8 mouse cellular contexts compared by ENCODE assay signal in genomic region chr15:102920619-102921018, GRCm38 (mm10). TPM values are rescaled to one million over a fixed set of nuclear protein-coding genes. Genes with fewer than 3 reads are reported as not detected.
DNase-seq lines count a peak whose midpoint lies in the region; ATAC-seq and TF ChIP-seq lines count a peak whose summit lies in the region.

No protein-coding gene starts in this region.

- no peaks in the 10 kb centered on the region for H3K9me3 ChIP-seq in embryonic facial prominence, embryonic 11.5 days (replicated peaks; ENCODE audit: control insufficient read depth, low read length)
- no peaks in the 10 kb centered on the region for H3K9me3 ChIP-seq in heart, embryonic 11.5 days (replicated peaks; ENCODE audit: control insufficient read depth, low read length)
- no peaks in the 10 kb centered on the region for H3K9me3 ChIP-seq in kidney, embryonic 14.5 days (ENCODE audit: control insufficient read depth, low read length)
- no peaks in the 10 kb centered on the region for H3K9me3 ChIP-seq in midbrain, embryonic 13.5 days

- CTCF ChIA-PET in Patski (lab: Charles Lee), result no interaction called here

- under 1% methylated on average over 18 of the region's 20 CpGs for WGBS in embryonic facial prominence, embryonic 11.5 days
- 2% methylated on average over 20 of the region's 20 CpGs for WGBS in heart, embryonic 11.5 days (ENCODE audit: insufficient replicate concordance)
- 1% methylated on average over 18 of the region's 20 CpGs for WGBS in kidney, embryonic 14.5 days
- WGBS in midbrain, embryonic 13.5 days, result under 1% methylated on average over 20 of the region's 20 CpGs

- DNase-seq in Patski (ENCODE audit: low read depth, low spot score), result peak; percentile 33
- peak; percentile 80 for DNase-seq in embryonic facial prominence, embryonic 11.5 days (ENCODE audit: low spot score)
- no peak for DNase-seq in c-Kit-positive CD71-positive TER-119-positive erythroid progenitor cells, embryonic 14.5 days (ENCODE audit: low spot score)
- no peak for DNase-seq in T-cell, adult 2 months (ENCODE audit: low spot score)
- no peak for DNase-seq in right cerebral cortex, postnatal 14 days

- peak; percentile 53 for ATAC-seq in Patski
- ATAC-seq in embryonic facial prominence, embryonic 11.5 days (replicated peaks; ENCODE audit: insufficient number of reproducible peaks, low FRiP score, low TSS enrichment, low read depth), result peak; percentile 58; the same call in 1 of the 2 replicates
- no peak for ATAC-seq in heart, embryonic 11.5 days (replicated peaks; ENCODE audit: insufficient number of reproducible peaks, low FRiP score, low TSS enrichment)
- ATAC-seq in kidney, embryonic 14.5 days (ENCODE audit: low FRiP score, low TSS enrichment), result peak; percentile 92
- ATAC-seq in midbrain, embryonic 13.5 days, result peak; percentile 85; the same call in 1 of the 2 replicates

- no peak overlapping the region for H3K9ac ChIP-seq in embryonic facial prominence, embryonic 11.5 days (replicated peaks; ENCODE audit: low read length)
- H3K9ac ChIP-seq in heart, embryonic 11.5 days (ENCODE audit: low read depth, low read length), result no peak overlapping the region
- H3K9ac ChIP-seq in kidney, embryonic 14.5 days (ENCODE audit: low read depth, low read length), result no peak overlapping the region
- no peak overlapping the region for H3K9ac ChIP-seq in midbrain, embryonic 13.5 days (replicated peaks)

- no peak overlapping the region for H3K4me3 ChIP-seq in embryonic facial prominence, embryonic 11.5 days (ENCODE audit: low read depth, low read length)
- peak overlapping the region; percentile 3; the same call in 1 of the 2 replicates for H3K4me3 ChIP-seq in heart, embryonic 11.5 days (ENCODE audit: low read depth, low read length)
- peak overlapping the region; percentile 24 for H3K4me3 ChIP-seq in kidney, embryonic 14.5 days (ENCODE audit: low read length)
- H3K4me3 ChIP-seq in midbrain, embryonic 13.5 days (replicated peaks), result peak overlapping the region; percentile 14

- H3K4me1 ChIP-seq in embryonic facial prominence, embryonic 11.5 days (ENCODE audit: control insufficient read depth, insufficient read depth, low read length), result no peaks in the 10 kb centered on the region
- H3K4me1 ChIP-seq in heart, embryonic 11.5 days (ENCODE audit: control insufficient read depth, insufficient read depth, low read length), result peaks cover 6% of the 10 kb centered on the region; the same call in 1 of the 2 replicates
- H3K4me1 ChIP-seq in kidney, embryonic 14.5 days (ENCODE audit: control insufficient read depth, insufficient read depth, low read length), result no peaks in the 10 kb centered on the region
- peaks cover 9% of the 10 kb centered on the region for H3K4me1 ChIP-seq in midbrain, embryonic 13.5 days (replicated peaks)

- no peak overlapping the region for H3K27ac ChIP-seq in embryonic facial prominence, embryonic 11.5 days (replicated peaks; ENCODE audit: low read depth, low read length)
- no peak overlapping the region for H3K27ac ChIP-seq in heart, embryonic 11.5 days (ENCODE audit: low read depth, low read length)
- H3K27ac ChIP-seq in kidney, embryonic 14.5 days (ENCODE audit: low read depth, low read length), result no peak overlapping the region
- no peak overlapping the region for H3K27ac ChIP-seq in midbrain, embryonic 13.5 days

- no peak overlapping the region for H3K4me2 ChIP-seq in embryonic facial prominence, embryonic 11.5 days (ENCODE audit: low read depth, low read length)
- peak overlapping the region; percentile 50 for H3K4me2 ChIP-seq in heart, embryonic 11.5 days
- H3K4me2 ChIP-seq in kidney, embryonic 14.5 days (replicated peaks; ENCODE audit: low read depth, low read length), result peak overlapping the region; percentile 39
- H3K4me2 ChIP-seq in midbrain, embryonic 13.5 days (replicated peaks), result peak overlapping the region; percentile 43

- in situ Hi-C loops in Patski (cut with MboI; ENCODE audit: low pct_unique_long_range_greater_than_20kb), result no loop called here

- POLR2A ChIA-PET in Patski (lab: Charles Lee), result no interaction called here

- H3K36me3 ChIP-seq in embryonic facial prominence, embryonic 11.5 days (replicated peaks; ENCODE audit: control insufficient read depth, insufficient read depth, low read depth, low read length), result no peaks in the 10 kb centered on the region
- no peaks in the 10 kb centered on the region for H3K36me3 ChIP-seq in heart, embryonic 11.5 days (ENCODE audit: control insufficient read depth, insufficient read depth, low read length)
- H3K36me3 ChIP-seq in kidney, embryonic 14.5 days (ENCODE audit: control insufficient read depth, insufficient read depth, low read length), result no peaks in the 10 kb centered on the region
- no peaks in the 10 kb centered on the region for H3K36me3 ChIP-seq in midbrain, embryonic 13.5 days

- H3K27me3 ChIP-seq in Patski, result peaks cover 23% of the 10 kb centered on the region
- H3K27me3 ChIP-seq in embryonic facial prominence, embryonic 11.5 days (ENCODE audit: control insufficient read depth, insufficient read depth, low read length), result peaks cover 90% of the 10 kb centered on the region
- peaks cover 97% of the 10 kb centered on the region for H3K27me3 ChIP-seq in heart, embryonic 11.5 days (ENCODE audit: control insufficient read depth, insufficient read depth, low read length)
- H3K27me3 ChIP-seq in kidney, embryonic 14.5 days (ENCODE audit: control insufficient read depth, insufficient read depth, low read length), result peaks cover 97% of the 10 kb centered on the region
- H3K27me3 ChIP-seq in midbrain, embryonic 13.5 days, result peaks cover 99% of the 10 kb centered on the region

- no peak for TF ChIP-seq CTCF in Patski (IDR thresholded peaks at IDR 0.05)

RNA-seq across cellular contexts. Expression of gene Hoxc13, which starts 0.3 kb away (rescaled TPM):
- 0.04 TPM for polyA plus RNA-seq in Patski (2021)
- 0.17 TPM in 1 of 2 replicates, not detected in the other for polyA plus RNA-seq in embryonic facial prominence, embryonic 11.5 days (2014; fragmentation: Nextera tagmentation; extraction: Ambion mirVana)
- not detected in 2 replicates for polyA plus RNA-seq in heart, embryonic 11.5 days (2014; fragmentation: Nextera tagmentation; extraction: Ambion mirVana)
- polyA plus RNA-seq in kidney, embryonic 14.5 days (2014; fragmentation: Nextera tagmentation; extraction: Ambion mirVana), result not detected in 2 replicates
- polyA plus RNA-seq in midbrain, embryonic 13.5 days (2015; fragmentation: Nextera tagmentation; extraction: Ambion mirVana), result not detected in 2 replicates

RNA-seq across cellular contexts. Expression of gene Hoxc12, which starts 15.9 kb away (rescaled TPM):
- polyA plus RNA-seq in Patski (2021), result not detected
- polyA plus RNA-seq in embryonic facial prominence, embryonic 11.5 days (2014; fragmentation: Nextera tagmentation; extraction: Ambion mirVana), result not detected in 2 replicates
- polyA plus RNA-seq in heart, embryonic 11.5 days (2014; fragmentation: Nextera tagmentation; extraction: Ambion mirVana), result not detected in 2 replicates
- not detected in 2 replicates for polyA plus RNA-seq in kidney, embryonic 14.5 days (2014; fragmentation: Nextera tagmentation; extraction: Ambion mirVana)
- polyA plus RNA-seq in midbrain, embryonic 13.5 days (2015; fragmentation: Nextera tagmentation; extraction: Ambion mirVana), result not detected in 2 replicates

RNA-seq across cellular contexts. Expression of gene Hoxc11, which starts 33.6 kb away (rescaled TPM):
- not detected for polyA plus RNA-seq in Patski (2021)
- polyA plus RNA-seq in embryonic facial prominence, embryonic 11.5 days (2014; fragmentation: Nextera tagmentation; extraction: Ambion mirVana), result not detected in 2 replicates
- polyA plus RNA-seq in heart, embryonic 11.5 days (2014; fragmentation: Nextera tagmentation; extraction: Ambion mirVana), result not detected in 2 replicates
- polyA plus RNA-seq in kidney, embryonic 14.5 days (2014; fragmentation: Nextera tagmentation; extraction: Ambion mirVana), result 2.9 and 4.4 TPM in 2 replicates
- polyA plus RNA-seq in midbrain, embryonic 13.5 days (2015; fragmentation: Nextera tagmentation; extraction: Ambion mirVana), result not detected in 2 replicates

RNA-seq across cellular contexts. Expression of gene Hoxc10, which starts 46.0 kb away (rescaled TPM):
- 4.5 TPM for polyA plus RNA-seq in Patski (2021)
- polyA plus RNA-seq in embryonic facial prominence, embryonic 11.5 days (2014; fragmentation: Nextera tagmentation; extraction: Ambion mirVana), result not detected in 2 replicates
- 0.10 and 0.18 TPM in 2 replicates for polyA plus RNA-seq in heart, embryonic 11.5 days (2014; fragmentation: Nextera tagmentation; extraction: Ambion mirVana)
- 62.9 and 64.5 TPM in 2 replicates for polyA plus RNA-seq in kidney, embryonic 14.5 days (2014; fragmentation: Nextera tagmentation; extraction: Ambion mirVana)
- polyA plus RNA-seq in midbrain, embryonic 13.5 days (2015; fragmentation: Nextera tagmentation; extraction: Ambion mirVana), result not detected in 2 replicates

RNA-seq across cellular contexts. Expression of gene Hoxc5, which starts 46.6 kb away (rescaled TPM):
- 0.56 TPM for polyA plus RNA-seq in Patski (2021)
- polyA plus RNA-seq in embryonic facial prominence, embryonic 11.5 days (2014; fragmentation: Nextera tagmentation; extraction: Ambion mirVana), result 0.53 and 1.0 TPM in 2 replicates
- polyA plus RNA-seq in heart, embryonic 11.5 days (2014; fragmentation: Nextera tagmentation; extraction: Ambion mirVana), result 1.7 TPM in 2 replicates
- polyA plus RNA-seq in kidney, embryonic 14.5 days (2014; fragmentation: Nextera tagmentation; extraction: Ambion mirVana), result 5.1 and 5.8 TPM in 2 replicates
- polyA plus RNA-seq in midbrain, embryonic 13.5 days (2015; fragmentation: Nextera tagmentation; extraction: Ambion mirVana), result 0.09 TPM in 1 of 2 replicates, not detected in the other

Comparison
In these comparisons a context has a peak if more than half of its experiments do, and no peak if none do; other contexts are left out.
1. DNase-seq: peak in Patski (single experiment) and embryonic facial prominence, embryonic 11.5 days (single experiment); none in c-Kit-positive CD71-positive TER-119-positive erythroid progenitor cells, embryonic 14.5 days (single experiment), T-cell, adult 2 months (single experiment) and right cerebral cortex, postnatal 14 days (single experiment).